Mouse (Mus musculus) C2C12 (cell line): Measurements from ENCODE around the gene Defb28. TPM values are rescaled to one million over a fixed set of nuclear protein-coding genes. Genes with fewer than 3 reads are reported as not detected.

Source experiments
- H3K27me3 ChIP-seq: one replicate; pipeline ENCODE4 v1.6.1; 2011; ENCODE audit not compliant: control insufficient read depth, insufficient read depth, insufficient read length
- H3K36me3 ChIP-seq: one replicate; pipeline ENCODE4 v1.6.1; 2011; ENCODE audit not compliant: control insufficient read depth, insufficient read depth
- H3K4me3 ChIP-seq: one replicate; pipeline ENCODE4 v1.5.1; 2011; ENCODE audit warnings: mild to moderate bottlenecking, control low read depth; ENCODE audit not compliant: poor library complexity, insufficient read depth, severe bottlenecking
- H3K79me2 ChIP-seq: one replicate; pipeline ENCODE4 v1.6.1; 2011; ENCODE audit not compliant: control insufficient read depth, insufficient read depth
- H3K79me3 ChIP-seq: one replicate; pipeline ENCODE4 v1.6.1; 2011; ENCODE audit warnings: low read depth, control low read depth
- H3ac ChIP-seq: one replicate; pipeline ENCODE3; 2011; ENCODE audit warnings: low read depth; ENCODE audit not compliant: control insufficient read depth, insufficient read length
- CEBPB ChIP-seq: IDR thresholded peaks from one replicate; pipeline ENCODE4 v1.6.1; 2011; ENCODE audit warnings: low read depth, mild to moderate bottlenecking, control low read depth, moderate library complexity
- CTCF ChIP-seq: IDR thresholded peaks from one replicate; pipeline ENCODE4 v1.5.1; 2011; ENCODE audit not compliant: control insufficient read depth, insufficient read depth, insufficient read length
- FOSL1 ChIP-seq: IDR thresholded peaks from one replicate; pipeline ENCODE4 v1.8.0; 2011; ENCODE audit warnings: mild to moderate bottlenecking, low read length; ENCODE audit not compliant: poor library complexity, insufficient read depth, severe bottlenecking
- MAX ChIP-seq: IDR thresholded peaks from one replicate; pipeline ENCODE4 v1.6.1; 2011; ENCODE audit warnings: mild to moderate bottlenecking, control low read depth
- MYOD1 ChIP-seq: IDR thresholded peaks from one replicate; pipeline ENCODE4 v1.6.1; 2011; ENCODE audit warnings: low read depth; ENCODE audit not compliant: control insufficient read depth, insufficient read length
- MYOG ChIP-seq: IDR thresholded peaks from one replicate; pipeline ENCODE4 v1.6.1; 2011; ENCODE audit not compliant: control insufficient read depth, insufficient read length; ENCODE audit errors: extremely low read depth
- USF1 ChIP-seq: IDR thresholded peaks from one replicate; pipeline ENCODE4 v1.6.1; 2011; ENCODE audit warnings: low read depth, mild to moderate bottlenecking, control low read depth, moderate library complexity
- polyA plus RNA-seq: library from polyadenylated mRNA; unstranded; fragments of >200 nt; fragmentation: generic; extraction: Trizol; gene quantifications from one replicate; pipeline ENCODE4 v1.2.1, GENCODE M21; 2012; ENCODE audit warnings: missing spikeins

Defb28 gene
- polyA plus RNA-seq, 1 experiment, result 0.57 TPM

DNA sequence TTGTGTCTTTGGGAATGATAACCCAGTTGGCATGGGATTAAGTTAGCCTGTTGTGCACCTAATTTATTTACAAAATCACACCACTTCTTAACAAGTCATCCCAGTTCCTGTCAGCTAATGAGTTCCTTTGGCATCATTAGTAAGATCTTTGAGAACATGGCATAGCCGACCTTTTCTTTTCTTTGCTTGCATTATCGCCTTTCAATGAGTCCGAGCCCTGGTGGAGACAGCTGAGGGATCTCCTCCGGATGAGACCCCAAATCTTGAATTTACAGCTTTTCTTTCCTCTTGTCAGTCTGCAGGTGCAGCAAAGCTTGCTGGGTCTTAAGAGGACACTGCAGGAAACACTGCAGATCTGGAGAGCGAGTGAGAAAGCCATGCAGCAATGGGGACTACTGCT is 51.0 kb downstream of the Defb28 start, which contains the start of gene Gm17416:
TSS of gene Gm17416 (plus strand) at position 301 of the 400 bp plus-strand sequence.
- Histone ChIP-seq H3K79me3 (no peaks in the 10 kb centered on the region), H3K27me3 (peaks cover 5% of the 10 kb centered on the region), H3K79me2 (no peaks in the 10 kb centered on the region), H3ac (no peak within 1 kb of the TSS), H3K36me3 (no peaks in the 10 kb centered on the region), H3K4me3 (no peak within 1 kb of the TSS)
- TF ChIP-seq CTCF (no peak), FOSL1 (no peak), CEBPB (no peak), USF1 (no peak), MYOG (no peak), MAX (no peak), MYOD1 (no peak)

- H3K36me3 ChIP-seq, result no peaks in the 10 kb centered on the region
- TF ChIP-seq USF1, result no peak
- no peak for TF ChIP-seq CEBPB
- H3K79me3 ChIP-seq, result no peaks in the 10 kb centered on the region
- H3K79me2 ChIP-seq, result no peaks in the 10 kb centered on the region
- H3ac ChIP-seq, result no peak overlapping the region
- peaks cover 11% of the 10 kb centered on the region for H3K27me3 ChIP-seq
- no peak overlapping the region for H3K4me3 ChIP-seq
Measured at GRCm38 (mm10) chr2:152569881-152570280, 51.8 kb downstream of the Defb28 start.

- no peak overlapping the region for H3ac ChIP-seq
- H3K36me3 ChIP-seq, result no peaks in the 10 kb centered on the region
- H3K27me3 ChIP-seq, result peaks cover 13% of the 10 kb centered on the region
- no peaks in the 10 kb centered on the region for H3K79me2 ChIP-seq
- no peaks in the 10 kb centered on the region for H3K79me3 ChIP-seq
- TF ChIP-seq FOSL1, result no peak
- TF ChIP-seq CEBPB, result no peak
- no peak for TF ChIP-seq MYOD1
- H3K4me3 ChIP-seq, result no peak overlapping the region
Measured at GRCm38 (mm10) chr2:152570313-152570712, 52.3 kb downstream of the Defb28 start.

Other genes starting within 250 kb of the Defb28 start
- gene Tbc1d20, start 224.4 kb upstream of the Defb28 start, polyA plus RNA-seq, result 32.7 TPM
- 65.3 TPM for gene Rbck1, start 185.6 kb upstream of the Defb28 start, polyA plus RNA-seq
- gene Trib3, start 174.2 kb upstream of the Defb28 start, polyA plus RNA-seq, result 27.6 TPM
- not detected for gene Nrsn2, start 141.6 kb upstream of the Defb28 start, polyA plus RNA-seq
- gene Sox12, start 120.2 kb upstream of the Defb28 start, polyA plus RNA-seq, result 7.2 TPM
- gene Zcchc3, start 103.2 kb upstream of the Defb28 start, polyA plus RNA-seq, result not detected
- gene 6820408C15Rik, start 102.7 kb upstream of the Defb28 start, polyA plus RNA-seq, result 0.09 TPM
- gene Defb23, start 53.6 kb upstream of the Defb28 start, polyA plus RNA-seq, result not detected
- not detected for gene Defb20, start 41.2 kb upstream of the Defb28 start, polyA plus RNA-seq
- gene Defb22, start 28.1 kb upstream of the Defb28 start, polyA plus RNA-seq, result not detected
- not detected for gene Defb26, start 6.6 kb upstream of the Defb28 start, polyA plus RNA-seq
- gene Defb29, start 21.8 kb downstream of the Defb28 start, polyA plus RNA-seq, result not detected
- gene Gm17416, start 51.1 kb downstream of the Defb28 start, polyA plus RNA-seq, result not detected
- gene Defb21, start 54.5 kb downstream of the Defb28 start, polyA plus RNA-seq, result not detected
- gene Defb19, start 62.1 kb downstream of the Defb28 start, polyA plus RNA-seq, result not detected
- not detected for gene Defb45, start 81.1 kb downstream of the Defb28 start, polyA plus RNA-seq
- gene Defb36, start 86.1 kb downstream of the Defb28 start, polyA plus RNA-seq, result not detected
- gene Defb25, start 104.8 kb downstream of the Defb28 start, polyA plus RNA-seq, result 3.6 TPM
- 38.7 TPM for gene Rem1, start 108.7 kb downstream of the Defb28 start, polyA plus RNA-seq
- 136 TPM for gene H13, start 151.2 kb downstream of the Defb28 start, polyA plus RNA-seq
- 24.7 TPM for gene Mcts2, start 168.8 kb downstream of the Defb28 start, polyA plus RNA-seq
- 503 TPM for gene Id1, start 218.0 kb downstream of the Defb28 start, polyA plus RNA-seq
- 0.39 TPM for gene Cox4i2, start 235.9 kb downstream of the Defb28 start, polyA plus RNA-seq